ENCODE assay signal across 9 mouse cellular contexts in genomic region chr1:90227684-90228322, GRCm38 (mm10). TPM values are rescaled to one million over a fixed set of nuclear protein-coding genes. Genes with fewer than 3 reads are reported as not detected.
DNase-seq lines count a peak whose midpoint lies in the region; ATAC-seq lines count a peak whose summit lies in the region.
"Had no signal": no experiment of that assay in that cellular context is flagged by ENCODE, and none has a peak within 500 bp of the region (broad histone marks: within the 10 kb centered on the region; RNA-seq: fewer than 3 reads in every experiment).

No protein-coding gene starts in this region.

- peak; percentile 62; the same call in 1 of the 2 replicates for ATAC-seq in forebrain, embryonic 12.5 days (ENCODE audit: low FRiP score)
- peak; percentile 78 for ATAC-seq in midbrain, embryonic 12.5 days (ENCODE audit: low FRiP score, low read depth)

- no peak overlapping the region for H3K4me3 ChIP-seq in forebrain, embryonic 12.5 days (replicated peaks)
- H3K4me3 ChIP-seq in midbrain, embryonic 12.5 days = no peak overlapping the region
- H3K4me3 ChIP-seq: left cerebral cortex, adult 2 months had no signal

- peak overlapping the region; percentile 65 for H3K27ac ChIP-seq in forebrain, embryonic 12.5 days
- H3K27ac ChIP-seq in midbrain, embryonic 12.5 days (replicated peaks) = peak overlapping the region; percentile 52
- H3K27ac ChIP-seq: left cerebral cortex, adult 2 months had no signal

- 28% methylated on average over 12 of the region's 12 CpGs for WGBS in forebrain, embryonic 12.5 days
- 42% methylated on average over 12 of the region's 12 CpGs for WGBS in midbrain, embryonic 12.5 days

- peaks cover 44% of the 10 kb centered on the region for H3K4me1 ChIP-seq in forebrain, embryonic 12.5 days
- peaks cover 37% of the 10 kb centered on the region for H3K4me1 ChIP-seq in midbrain, embryonic 12.5 days

- H3K27me3 ChIP-seq in forebrain, embryonic 12.5 days = 0 out of 2 replicates have a peak, but pooled peaks cover 4% of the 10 kb centered on the region
- H3K27me3 ChIP-seq in midbrain, embryonic 12.5 days = peaks cover 26% of the 10 kb centered on the region

- H3K4me2 ChIP-seq in forebrain, embryonic 12.5 days = 0 out of 2 replicates have a peak overlapping the region, but pooled peaks have one; percentile 17
- 0 out of 2 replicates have a peak overlapping the region, but pooled peaks have one; percentile 1 for H3K4me2 ChIP-seq in midbrain, embryonic 12.5 days (replicated peaks)

- H3K9ac ChIP-seq in forebrain, embryonic 12.5 days = no peak overlapping the region
- no peak overlapping the region for H3K9ac ChIP-seq in midbrain, embryonic 12.5 days (replicated peaks)

- intact Hi-C loops in heart, postnatal 36 days (cut with DNase I) = no loop called here

- no peaks in the 10 kb centered on the region for H3K9me3 ChIP-seq in forebrain, embryonic 12.5 days
- no peaks in the 10 kb centered on the region for H3K9me3 ChIP-seq in midbrain, embryonic 12.5 days

- DNase-seq in heart, postnatal 4 days = peak; percentile 43
- DNase-seq in heart, postnatal 36 days = no peak
- peak; percentile 95 for DNase-seq in NIH3T3 (ENCODE audit: low read depth)
- no peak for DNase-seq in layer of hippocampus, postnatal 36 days
- no peak for DNase-seq in adrenal gland, postnatal 25 days
- DNase-seq in layer of hippocampus, postnatal 25 days (ENCODE audit: extremely low spot score in 1 of 2, low spot score in 1 of 2) = no peak

- H3K36me3 ChIP-seq in forebrain, embryonic 12.5 days (replicated peaks) = no peaks in the 10 kb centered on the region
- H3K36me3 ChIP-seq in midbrain, embryonic 12.5 days = no peaks in the 10 kb centered on the region

RNA-seq across cellular contexts. Expression of gene Ackr3, which starts 24.0 kb away (rescaled TPM):
- 10 to 100 TPM; 28.3 to 29.5 TPM for total RNA-seq in heart, postnatal 4 days (2021)
- total RNA-seq in heart, postnatal 36 days (2021) = 10 to 100 TPM; 56.4 to 92.5 TPM
- 25.5 and 28.7 TPM in 2 replicates for polyA plus RNA-seq in forebrain, embryonic 12.5 days (2016; fragmentation: Nextera tagmentation; extraction: Ambion mirVana)
- polyA plus RNA-seq in midbrain, embryonic 12.5 days (2016; fragmentation: Nextera tagmentation; extraction: Ambion mirVana) = 26.6 and 27.4 TPM in 2 replicates
- 10 to 100 TPM; 16.3 to 17.0 TPM for total RNA-seq in layer of hippocampus, postnatal 36 days (2021)
- 71.5 and 101 TPM in 2 replicates for total RNA-seq in adrenal gland, postnatal 25 days (2021)
- 10 to 100 TPM; 15.5 to 16.7 TPM for total RNA-seq in layer of hippocampus, postnatal 25 days (2021)

Comparison
In these comparisons a context has a peak if more than half of its experiments do, and no peak if none do; other contexts are left out.
1. DNase-seq: peak in heart, postnatal 4 days (single experiment) and NIH3T3 (single experiment); none in heart, postnatal 36 days (0 of 2), layer of hippocampus, postnatal 36 days (0 of 2), adrenal gland, postnatal 25 days (single experiment) and layer of hippocampus, postnatal 25 days (0 of 2).